Mouse (Mus musculus) MEL (cell line): ENCODE measurements around the gene Xpo6. TPM values are rescaled to one million over a fixed set of nuclear protein-coding genes. Genes with fewer than 3 reads are reported as not detected.

ENCODE experiments used
- DNase-seq: peaks from one replicate; pipeline ENCODE4 v3.0.0; 2011; ENCODE audit warnings: low read depth, low spot score
- H3K27ac ChIP-seq: 2 replicates; pipeline ENCODE4 v1.5.1; 2012; ENCODE audit warnings: low read depth, mild to moderate bottlenecking, control low read depth, low read length, moderate library complexity; ENCODE audit not compliant: control insufficient read depth
- H3K27me3 ChIP-seq, 2 experiments: fragments of 150-350 bp in 1 of 2; sonication (generic) in 1 of 2; 2 replicates each; pipeline ENCODE4 v1.6.1; 2012; ENCODE audit warnings: low read length in 2 of 2, mild to moderate bottlenecking in 2 of 2, improper control_type of control experiment in 1 of 2, moderate library complexity in 1 of 2; ENCODE audit not compliant: insufficient read depth in 2 of 2, control insufficient read depth in 1 of 2
- H3K36me3 ChIP-seq, 2 experiments: 2 replicates each; pipeline ENCODE4 v1.6.1; 2012 to 2014; ENCODE audit warnings: low read length in 2 of 2, improper control_type of control experiment in 1 of 2, inconsistent platforms in 1 of 2, mild to moderate bottlenecking in 1 of 2; ENCODE audit not compliant: insufficient read depth in 2 of 2, control insufficient read depth in 1 of 2
- H3K4me1 ChIP-seq, 2 experiments: fragments of 150-350 bp in 1 of 2; sonication (generic) in 1 of 2; 2 replicates each; pipeline ENCODE4 v1.6.1; 2012; ENCODE audit warnings: low read length in 2 of 2, improper control_type of control experiment in 1 of 2, mild to moderate bottlenecking in 1 of 2; ENCODE audit not compliant: insufficient read depth in 2 of 2, control insufficient read depth in 1 of 2
- H3K4me3 ChIP-seq, 2 experiments: fragments of 150-350 bp in 1 of 2; sonication (generic) in 1 of 2; 2 replicates each; pipeline ENCODE4 v1.5.1; 2012; ENCODE audit warnings: low read depth in 2 of 2, low read length in 2 of 2, mild to moderate bottlenecking in 2 of 2, moderate library complexity in 2 of 2, control low read depth in 1 of 2, improper control_type of control experiment in 1 of 2; ENCODE audit not compliant: control insufficient read depth in 1 of 2, insufficient read depth in 1 of 2
- H3K79me2 ChIP-seq: 2 replicates; pipeline ENCODE4 v1.6.1; 2012; ENCODE audit warnings: mild to moderate bottlenecking, low read length, moderate library complexity; ENCODE audit not compliant: control insufficient read depth, poor library complexity, insufficient read depth
- H3K9ac ChIP-seq: 2 replicates; pipeline ENCODE4 v1.6.1; 2012; ENCODE audit warnings: low read depth, mild to moderate bottlenecking, control low read depth, low read length, moderate library complexity; ENCODE audit not compliant: control insufficient read depth, poor library complexity, severe bottlenecking
- H3K9me3 ChIP-seq: fragments of 150-350 bp; sonication (generic); replicated peaks from 2 replicates; pipeline ENCODE4 v1.6.1; 2012; ENCODE audit warnings: mild to moderate bottlenecking, low read length, improper control_type of control experiment, moderate library complexity; ENCODE audit not compliant: insufficient read depth
- BHLHE40 ChIP-seq: IDR thresholded peaks from 2 replicates; pipeline ENCODE4 v1.6.1; 2012; ENCODE audit warnings: low read depth, mild to moderate bottlenecking, inconsistent platforms, low read length, improper control_type of control experiment, borderline replicate concordance
- CTCF ChIP-seq, 3 experiments: IDR thresholded peaks in 2 of 3; conservative IDR thresholded peaks in 1 of 3; 2 replicates each; pipeline ENCODE4 v1.5.1; 2011 to 2012; ENCODE audit warnings: low read length in 3 of 3, low read depth in 2 of 3, mild to moderate bottlenecking in 2 of 3, improper control_type of control experiment in 1 of 3, inconsistent platforms in 1 of 3, mixed read lengths in 1 of 3, moderate library complexity in 1 of 3; ENCODE audit not compliant: control insufficient read depth in 1 of 3, insufficient read depth in 1 of 3, poor library complexity in 1 of 3, severe bottlenecking in 1 of 3
- E2F4 ChIP-seq: IDR thresholded peaks from 2 replicates; pipeline ENCODE4 v1.6.1; 2011; ENCODE audit warnings: low read depth, low read length, improper control_type of control experiment, borderline replicate concordance
- KAT2A ChIP-seq: conservative IDR thresholded peaks from 2 replicates; pipeline ENCODE4 v1.6.1; 2012; ENCODE audit warnings: low read depth, low read length, improper control_type of control experiment, inconsistent platforms
- MAX ChIP-seq: IDR thresholded peaks from 2 replicates; pipeline ENCODE4 v1.6.1; 2011; ENCODE audit warnings: low read length, improper control_type of control experiment
- MXI1 ChIP-seq: IDR thresholded peaks from 2 replicates; pipeline ENCODE4 v1.6.1; 2011; ENCODE audit warnings: mild to moderate bottlenecking, low read depth, low read length, improper control_type of control experiment
- MYC ChIP-seq: IDR thresholded peaks from 2 replicates; pipeline ENCODE4 v1.6.1; 2011; ENCODE audit warnings: low read depth, mild to moderate bottlenecking, low read length, improper control_type of control experiment, moderate library complexity
- POLR2A ChIP-seq, 2 experiments: IDR thresholded peaks; 2 replicates each; pipeline ENCODE4 v1.6.1; 2011 to 2012; ENCODE audit warnings: low read length in 2 of 2, mild to moderate bottlenecking in 2 of 2, control low read depth in 1 of 2, improper control_type of control experiment in 1 of 2, low read depth in 1 of 2, moderate library complexity in 1 of 2; ENCODE audit not compliant: control insufficient read depth in 1 of 2, insufficient read depth in 1 of 2, poor library complexity in 1 of 2
- POLR2AphosphoS5 ChIP-seq: IDR thresholded peaks from 2 replicates; pipeline ENCODE4 v1.6.1; 2012; ENCODE audit warnings: low read depth, borderline replicate concordance, mild to moderate bottlenecking, inconsistent platforms, low read length, moderate library complexity, mixed read lengths
- RAD21 ChIP-seq: IDR thresholded peaks from 2 replicates; pipeline ENCODE4 v1.6.1; 2011; ENCODE audit warnings: mild to moderate bottlenecking, low read depth, low read length, improper control_type of control experiment
- RCOR1 ChIP-seq: IDR thresholded peaks from 2 replicates; pipeline ENCODE4 v1.6.1; 2012; ENCODE audit warnings: low read depth, mild to moderate bottlenecking, inconsistent platforms, low read length, improper control_type of control experiment
- SIN3A ChIP-seq: IDR thresholded peaks from 2 replicates; pipeline ENCODE4 v1.6.1; 2012; ENCODE audit warnings: low read length, improper control_type of control experiment, inconsistent platforms
- TBP ChIP-seq: IDR thresholded peaks from 2 replicates; pipeline ENCODE4 v1.8.0; 2011; ENCODE audit warnings: low read depth, low read length, improper control_type of control experiment
- ZC3H11A ChIP-seq: IDR thresholded peaks from 2 replicates; pipeline ENCODE4 v1.6.1; 2012; ENCODE audit warnings: low read depth, mild to moderate bottlenecking, inconsistent platforms, low read length, improper control_type of control experiment
- ZKSCAN1 ChIP-seq: IDR thresholded peaks from 2 replicates; pipeline ENCODE4 v1.6.1; 2012; ENCODE audit warnings: low read depth, mild to moderate bottlenecking, inconsistent platforms, low read length, improper control_type of control experiment, moderate library complexity
- ZNF384 ChIP-seq: IDR thresholded peaks from 2 replicates; pipeline ENCODE4 v1.6.1; 2012; ENCODE audit warnings: low read depth, mild to moderate bottlenecking, inconsistent platforms, low read length, improper control_type of control experiment
- polyA plus RNA-seq, 2 experiments: library from polyadenylated mRNA; stranded (reverse) in 1 of 2; unstranded in 1 of 2; fragments of >175 nt in 1 of 2; fragments of >200 nt in 1 of 2; gene quantifications; 2 replicates each; pipeline versions ENCODE4 v1.2.1 to v1.2.4; 2012; ENCODE audit warnings: low replicate concordance in 2 of 2, low read depth in 1 of 2; ENCODE audit not compliant: insufficient read length in 2 of 2, insufficient read depth in 1 of 2, missing spikeins in 1 of 2
- total RNA-seq: library from RNA; depleted of rRNA; stranded (reverse); fragments of 300-350 nt; gene quantifications from 2 replicates; pipeline ENCODE4 v1.2.3, GENCODE M21; 2012

Xpo6 gene
- total and polyA plus RNA-seq, 3 experiments = 89.3 to 365 (median 197) TPM

- TF ChIP-seq CTCF (IDR thresholded peaks at IDR 0.05 in 2 of 3, conservative IDR thresholded peaks at IDR 0.05 in 1 of 3; ENCODE audit: control insufficient read depth in 1 of 3, insufficient read depth in 1 of 3, low read depth in 2 of 3, low read length in 3 of 3, poor library complexity in 1 of 3, severe bottlenecking in 1 of 3) (no peak), E2F4 (no peak)
These were observed 73.8 kb downstream of the Xpo6 start (continued) for GRCm38 (mm10) chr7:126126502-126126901.

- DNase-seq = no peak
These were observed 78.8 kb downstream of the Xpo6 start for GRCm38 (mm10) chr7:126121533-126121932.

GRCm38 (mm10) chr7:126119819-126120218, 80.5 kb downstream of the Xpo6 start:
- Histone ChIP-seq H3K79me2 (no peaks in the 10 kb centered on the region), H3K4me3 (no peak overlapping the region), H3K27me3 (no peaks in the 10 kb centered on the region), H3K27ac (no peak overlapping the region), H3K36me3 (peaks cover 12 to 40% of the 10 kb centered on the region in 2 experiments), H3K4me1 (0 out of 4 replicates have a peak, but pooled peaks cover 0 to 5% of the 10 kb centered on the region in 2 experiments), H3K9ac (no peak overlapping the region), H3K9me3 (no peaks in the 10 kb centered on the region)
- no peak for DNase-seq
- TF ChIP-seq E2F4 = no peak
- no peak for TF ChIP-seq ZC3H11A
- no peak for TF ChIP-seq KAT2A
- TF ChIP-seq ZKSCAN1 = no peak
- no peak for TF ChIP-seq TBP
- no peak for TF ChIP-seq BHLHE40

More at GRCm38 (mm10) chr7:126121533-126121932, 78.8 kb downstream of the Xpo6 start:
- Histone ChIP-seq H3K27me3 (no peaks in the 10 kb centered on the region), H3K4me1 (peaks cover 4 to 12% of the 10 kb centered on the region in 2 experiments; a peak in 3 of 4 replicates), H3K4me3 (no peak overlapping the region), H3K27ac (no peak overlapping the region), H3K9me3 (no peaks in the 10 kb centered on the region), H3K9ac (no peak overlapping the region), H3K36me3 (peaks cover 21 to 44% of the 10 kb centered on the region in 2 experiments), H3K79me2 (no peaks in the 10 kb centered on the region)
- TF ChIP-seq RAD21 = no peak
- no peak for TF ChIP-seq CTCF (IDR thresholded peaks at IDR 0.05 in 2 of 3, conservative IDR thresholded peaks at IDR 0.05 in 1 of 3; ENCODE audit: control insufficient read depth in 1 of 3, insufficient read depth in 1 of 3, low read depth in 2 of 3, low read length in 3 of 3, poor library complexity in 1 of 3, severe bottlenecking in 1 of 3)
- TF ChIP-seq ZNF384 = no peak
- TF ChIP-seq SIN3A = no peak
- no peak for TF ChIP-seq MAX
- no peak for TF ChIP-seq ZKSCAN1
- no peak for TF ChIP-seq MXI1
- no peak for TF ChIP-seq POLR2AphosphoS5
- TF ChIP-seq MYC = no peak
- TF ChIP-seq RCOR1 = no peak
- TF ChIP-seq POLR2A (IDR thresholded peaks at IDR 0.05; ENCODE audit: control insufficient read depth in 1 of 2, insufficient read depth in 1 of 2, low read depth in 1 of 2, low read length in 2 of 2, poor library complexity in 1 of 2) = no peak
